Mouse (Mus musculus) heart, embryonic 13.5 days (tissue): Measurements from ENCODE around the gene Pkdcc. TPM values are rescaled to one million over a fixed set of nuclear protein-coding genes. Genes with fewer than 3 reads are reported as not detected.

Experiments used
- ATAC-seq: fragments of 200-750 bp; cut with Nextera tagmentation; 2 replicates; pipeline ENCODE4 v1.8.0; 2017; ENCODE audit warnings: moderate TSS enrichment; ENCODE audit not compliant: insufficient number of reproducible peaks, low FRiP score, low TSS enrichment; ENCODE audit errors: extremely low read depth
- H3K27ac ChIP-seq: fragments of 300-500 bp; sonication (generic); replicated peaks from 2 replicates; pipeline ENCODE4 v1.5.1; 2015; ENCODE audit warnings: moderate library complexity, mild to moderate bottlenecking, inconsistent platforms
- H3K27me3 ChIP-seq: fragments of 300-500 bp; sonication (generic); replicated peaks from 2 replicates; pipeline ENCODE4 v1.6.1; 2015; ENCODE audit warnings: mild to moderate bottlenecking, inconsistent platforms
- H3K36me3 ChIP-seq: fragments of 300-500 bp; sonication (generic); 2 replicates; pipeline ENCODE4 v1.6.1; 2015; ENCODE audit warnings: mild to moderate bottlenecking, inconsistent platforms
- H3K4me1 ChIP-seq: fragments of 300-500 bp; sonication (generic); 2 replicates; pipeline ENCODE4 v1.6.1; 2015; ENCODE audit warnings: inconsistent platforms
- H3K4me2 ChIP-seq: fragments of 300-500 bp; sonication (generic); 2 replicates; pipeline ENCODE4 v1.6.1; 2015; ENCODE audit warnings: inconsistent platforms, mild to moderate bottlenecking, moderate library complexity
- H3K4me3 ChIP-seq: fragments of 300-500 bp; sonication (generic); 2 replicates; pipeline ENCODE4 v1.5.1; 2015; ENCODE audit warnings: moderate library complexity, mild to moderate bottlenecking, inconsistent platforms
- H3K9ac ChIP-seq: fragments of 300-500 bp; sonication (generic); 2 replicates; pipeline ENCODE4 v1.6.1; 2015; ENCODE audit warnings: inconsistent platforms, mild to moderate bottlenecking, moderate library complexity
- H3K9me3 ChIP-seq: fragments of 300-500 bp; sonication (generic); 2 replicates; pipeline ENCODE4 v1.6.1; 2016; ENCODE audit warnings: inconsistent platforms
- WGBS: fragments of 180-500 bp; shearing (Covaris S2); methylation state at CpG from one replicate; pipeline ENCODE4 v1.1.7; 2015; ENCODE audit warnings: mixed read lengths; 5-methylcytosine and 5-hydroxymethylcytosine counted together
- polyA plus RNA-seq: library from polyadenylated mRNA; unstranded; fragments of >200 nt; fragmentation: Nextera tagmentation; extraction: Ambion mirVana; gene quantifications from 2 replicates; pipeline ENCODE4 v1.2.1, GENCODE M21; 2015

Gene Pkdcc
- polyA plus RNA-seq, 1 experiment from 2014 or later, result 10.1 TPM

DNA sequence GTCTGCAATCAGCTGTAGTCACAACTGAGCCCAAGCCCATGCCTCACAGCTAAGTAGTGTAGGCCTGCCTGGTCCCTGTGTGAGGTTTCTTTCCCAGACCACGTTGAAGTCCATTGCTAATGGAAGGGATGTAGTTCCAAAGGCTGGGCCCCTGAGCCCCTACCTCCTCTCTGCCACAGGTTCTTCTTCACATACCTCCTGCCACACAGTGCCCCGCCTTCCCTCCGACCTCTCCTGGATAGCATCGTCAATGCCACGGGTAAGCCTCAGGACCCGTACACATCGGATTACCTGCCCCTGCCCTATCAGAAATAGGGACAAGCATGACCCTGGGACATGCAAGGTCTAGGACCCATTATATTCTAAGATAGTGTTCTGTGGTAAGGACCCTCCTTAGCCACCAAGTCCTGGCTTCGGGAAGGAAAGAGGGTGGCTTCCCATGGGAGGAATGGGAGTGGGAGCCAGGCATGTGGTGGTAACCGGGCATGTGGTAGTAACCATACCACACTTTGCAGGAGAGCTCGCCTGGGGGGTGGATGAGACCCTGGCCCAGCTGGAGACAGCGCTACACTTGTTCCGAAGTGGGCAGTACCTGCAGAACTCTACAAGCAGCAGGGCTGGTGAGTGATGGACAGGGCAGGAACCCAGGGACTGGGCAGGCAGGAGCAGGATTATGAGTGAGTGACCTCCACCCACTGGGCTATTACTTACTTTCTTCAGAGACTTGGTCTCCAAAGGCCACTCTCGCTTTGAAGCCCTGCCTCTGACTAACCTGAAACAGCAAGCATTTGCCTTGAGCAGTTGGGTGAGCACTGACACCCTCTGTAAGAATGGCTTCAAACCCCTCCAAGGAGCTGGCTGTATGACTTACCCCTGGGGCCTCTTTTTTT lies 6.8 kb downstream of the Pkdcc start:
- no peak for ATAC-seq
- Histone ChIP-seq H3K36me3 (peaks cover 73% of the 10 kb centered on the region), H3K4me2 (no peak overlapping the region), H3K4me3 (no peak overlapping the region), H3K27ac (peak overlapping the region; percentile 99), H3K27me3 (no peaks in the 10 kb centered on the region), H3K9me3 (no peaks in the 10 kb centered on the region), H3K9ac (peak overlapping the region; percentile 64), H3K4me1 (peaks cover 76% of the 10 kb centered on the region)
- 68% methylated on average over 13 of the region's 13 CpGs for WGBS

DNA sequence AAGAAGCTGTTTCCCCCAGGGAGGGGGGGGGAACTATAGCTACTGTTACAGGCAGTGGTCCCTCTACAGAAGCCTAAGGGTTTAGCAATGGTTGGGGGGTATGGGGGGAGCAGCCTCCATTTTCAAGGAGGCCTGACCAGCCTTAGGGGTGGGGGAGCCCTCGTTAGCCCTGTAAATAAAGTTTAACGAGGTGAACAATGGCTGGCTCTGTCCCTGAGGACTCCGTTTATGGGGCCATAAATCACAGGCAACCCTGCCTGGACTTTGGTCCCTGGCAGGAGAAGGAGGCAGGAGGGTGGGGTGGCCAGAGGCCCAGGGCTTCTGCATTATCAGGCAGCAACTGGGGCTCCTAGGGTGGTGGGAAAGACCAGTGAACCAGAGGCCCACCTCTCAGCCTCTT lies 7.6 kb downstream of the Pkdcc start:
- 56% methylated on average over 3 of the region's 3 CpGs for WGBS
- H3K27ac ChIP-seq, result 0 out of 2 replicates have a peak overlapping the region, but pooled peaks have one; percentile 20
- H3K36me3 ChIP-seq, result peaks cover 80% of the 10 kb centered on the region
- ATAC-seq, result no peak
- H3K27me3 ChIP-seq, result no peaks in the 10 kb centered on the region
- H3K4me1 ChIP-seq, result peaks cover 72% of the 10 kb centered on the region
- H3K9ac ChIP-seq, result peak overlapping the region; percentile 64
- no peak overlapping the region for H3K4me2 ChIP-seq
- no peaks in the 10 kb centered on the region for H3K9me3 ChIP-seq
- H3K4me3 ChIP-seq, result no peak overlapping the region

DNA sequence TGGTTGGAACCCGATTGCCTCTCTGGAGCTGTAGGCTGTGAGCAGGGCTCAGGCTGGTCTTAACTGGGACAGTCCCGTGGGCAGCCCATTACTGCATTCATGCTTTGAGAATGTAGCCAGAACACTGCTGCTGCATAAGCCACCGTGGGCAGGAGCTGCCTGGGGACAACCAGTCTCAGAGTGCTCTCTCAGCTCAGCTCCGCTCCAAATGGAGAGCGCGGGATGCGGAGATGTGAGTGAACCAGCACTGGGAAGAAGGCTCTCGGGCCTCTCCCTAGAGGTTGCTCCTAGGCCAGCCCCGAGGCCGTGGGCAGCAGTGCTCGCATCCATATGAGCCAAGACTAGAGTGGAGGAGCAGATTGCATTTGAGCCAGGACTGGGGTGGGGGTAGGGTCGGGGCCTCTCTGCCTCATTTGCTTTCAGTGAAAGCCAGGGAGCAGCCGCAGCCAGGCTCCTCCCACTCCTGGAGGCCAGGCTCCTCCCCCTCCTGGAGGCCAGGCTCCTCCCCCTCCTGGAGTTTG lies 9.4 kb downstream of the Pkdcc start:
- H3K4me3 ChIP-seq, result no peak overlapping the region
- H3K9me3 ChIP-seq, result no peaks in the 10 kb centered on the region
- peaks cover 85% of the 10 kb centered on the region for H3K36me3 ChIP-seq
- no peak for ATAC-seq
- no peak overlapping the region for H3K4me2 ChIP-seq
- 0 out of 2 replicates have a peak overlapping the region, but pooled peaks have one; percentile 20 for H3K27ac ChIP-seq
- H3K4me1 ChIP-seq, result peaks cover 54% of the 10 kb centered on the region
- no peak overlapping the region for H3K9ac ChIP-seq
- WGBS, result 63% methylated on average over 13 of the region's 13 CpGs
- H3K27me3 ChIP-seq, result no peaks in the 10 kb centered on the region

DNA sequence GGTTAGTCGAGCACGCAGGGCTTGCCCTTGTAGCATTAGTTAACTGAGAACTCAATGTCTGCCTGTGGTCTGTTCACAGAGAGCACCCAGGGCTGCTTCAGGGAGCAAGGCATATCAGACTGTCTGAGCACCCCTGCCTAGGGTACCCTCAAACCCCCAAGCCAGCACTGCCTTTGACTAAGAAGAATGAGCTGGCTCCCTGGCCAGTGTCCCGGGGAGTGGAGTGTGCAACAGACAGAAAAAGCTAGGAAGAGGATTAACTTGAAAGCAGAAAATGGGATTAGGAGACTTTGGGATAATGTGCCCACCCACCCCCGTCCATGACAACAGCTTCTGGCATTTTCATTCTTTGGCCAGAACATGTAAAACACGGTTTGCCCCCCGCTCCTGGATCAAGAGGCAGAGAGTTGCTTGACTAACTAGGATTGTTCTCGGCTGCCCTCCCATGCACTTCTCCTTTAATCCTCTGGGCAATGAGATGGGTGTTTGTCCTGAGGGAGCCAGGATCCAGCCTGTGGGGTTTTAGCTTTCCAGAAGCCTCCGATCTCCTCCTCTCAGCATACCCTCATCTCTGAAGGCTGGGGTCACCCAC lies 11.4 kb downstream of the Pkdcc start:
- Histone ChIP-seq H3K4me3 (no peak overlapping the region), H3K9ac (0 out of 2 replicates have a peak overlapping the region, but pooled peaks have one; percentile 7), H3K27ac (peak overlapping the region; percentile 32; the same call in 1 of the 2 replicates), H3K9me3 (no peaks in the 10 kb centered on the region), H3K36me3 (peaks cover 66% of the 10 kb centered on the region), H3K27me3 (0 out of 2 replicates have a peak, but pooled peaks cover 5% of the 10 kb centered on the region), H3K4me1 (peaks cover 43% of the 10 kb centered on the region), H3K4me2 (no peak overlapping the region)
- 69% methylated on average over 8 of the region's 8 CpGs for WGBS
- ATAC-seq, result no peak

DNA sequence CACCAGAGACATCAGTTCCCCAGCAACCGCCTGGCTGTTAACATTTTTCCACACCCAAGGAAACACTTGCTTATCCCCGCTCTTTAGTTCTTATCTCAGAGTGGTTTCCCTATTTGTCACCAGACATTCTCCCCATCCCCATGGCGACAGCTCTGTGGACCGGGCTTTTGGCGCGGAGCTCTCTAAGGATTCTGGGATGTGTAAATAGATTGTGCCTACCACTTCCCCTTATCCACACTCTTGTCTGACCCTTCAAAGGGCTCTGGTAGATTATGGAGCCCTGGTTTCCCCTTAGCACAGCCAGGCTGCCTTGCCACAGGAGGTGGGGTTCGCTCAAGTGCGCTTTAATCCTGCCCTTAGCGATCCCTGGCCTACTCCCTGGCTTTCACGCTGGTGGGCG lies 16.3 kb downstream of the Pkdcc start:
- Histone ChIP-seq H3K4me2 (peak overlapping the region; percentile 61), H3K9me3 (no peaks in the 10 kb centered on the region), H3K9ac (peak overlapping the region; percentile 60; the same call in 1 of the 2 replicates), H3K27me3 (peaks cover 9% of the 10 kb centered on the region; the same call in 1 of the 2 replicates), H3K27ac (peak overlapping the region; percentile 26; the same call in 1 of the 2 replicates), H3K4me3 (peak overlapping the region; percentile 16; the same call in 1 of the 2 replicates), H3K4me1 (peaks cover 21% of the 10 kb centered on the region), H3K36me3 (peaks cover 18% of the 10 kb centered on the region)
- WGBS, result 12% methylated on average over 11 of the region's 11 CpGs
- ATAC-seq, result no peak; the same call in 1 of the 2 replicates

DNA sequence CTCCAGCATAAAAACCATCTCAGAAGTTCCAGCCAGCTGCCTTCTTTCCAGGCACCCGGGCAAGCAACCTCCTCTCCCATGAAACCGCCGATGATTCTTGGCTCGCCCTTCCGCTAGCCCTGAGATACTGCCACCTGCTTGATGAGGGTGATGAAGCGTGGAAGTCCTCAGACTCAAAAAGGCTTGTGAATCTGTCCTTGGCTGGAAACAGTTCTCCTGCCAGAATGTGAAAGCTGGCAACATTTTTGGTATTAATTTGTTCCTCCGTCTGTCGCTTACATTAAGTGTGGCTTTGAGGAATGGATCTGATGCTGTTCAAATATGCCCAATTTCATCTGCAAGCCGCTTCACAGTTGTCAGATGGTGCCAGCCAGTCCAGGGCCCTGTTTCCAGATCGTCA lies 20.1 kb downstream of the Pkdcc start:
- WGBS, result 69% methylated on average over 10 of the region's 10 CpGs
- Histone ChIP-seq H3K27me3 (peaks cover 7% of the 10 kb centered on the region; the same call in 1 of the 2 replicates), H3K4me3 (no peak overlapping the region), H3K36me3 (no peaks in the 10 kb centered on the region), H3K4me1 (peaks cover 18% of the 10 kb centered on the region), H3K27ac (no peak overlapping the region), H3K9ac (no peak overlapping the region), H3K9me3 (no peaks in the 10 kb centered on the region), H3K4me2 (no peak overlapping the region)
- no peak for ATAC-seq

DNA sequence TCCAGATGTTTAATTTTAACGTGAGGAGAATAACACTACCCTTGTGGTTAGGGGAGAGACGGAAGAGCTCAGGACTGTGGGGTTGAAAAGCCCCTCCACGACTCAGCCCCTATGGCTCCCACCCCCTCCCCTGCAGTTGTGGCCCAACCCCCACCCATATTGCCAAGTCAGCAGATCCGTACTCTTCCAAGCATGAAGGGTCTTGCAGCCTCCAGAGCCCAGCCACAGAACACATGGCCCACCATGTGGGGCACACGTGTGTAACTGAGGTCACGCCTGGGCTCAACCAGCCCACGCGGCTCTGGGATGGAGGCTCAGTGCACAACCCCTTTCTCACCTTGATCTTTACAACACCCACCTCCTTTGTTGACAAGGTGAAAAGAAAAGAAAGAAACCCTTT lies 21.1 kb downstream of the Pkdcc start:
- peaks cover 12% of the 10 kb centered on the region for H3K4me1 ChIP-seq
- no peak overlapping the region for H3K4me3 ChIP-seq
- H3K27me3 ChIP-seq, result peaks cover 4% of the 10 kb centered on the region; the same call in 1 of the 2 replicates
- ATAC-seq, result no peak
- no peaks in the 10 kb centered on the region for H3K9me3 ChIP-seq
- H3K27ac ChIP-seq, result no peak overlapping the region
- H3K4me2 ChIP-seq, result no peak overlapping the region
- H3K9ac ChIP-seq, result no peak overlapping the region
- WGBS, result 76% methylated on average over 8 of the region's 8 CpGs
- no peaks in the 10 kb centered on the region for H3K36me3 ChIP-seq

DNA sequence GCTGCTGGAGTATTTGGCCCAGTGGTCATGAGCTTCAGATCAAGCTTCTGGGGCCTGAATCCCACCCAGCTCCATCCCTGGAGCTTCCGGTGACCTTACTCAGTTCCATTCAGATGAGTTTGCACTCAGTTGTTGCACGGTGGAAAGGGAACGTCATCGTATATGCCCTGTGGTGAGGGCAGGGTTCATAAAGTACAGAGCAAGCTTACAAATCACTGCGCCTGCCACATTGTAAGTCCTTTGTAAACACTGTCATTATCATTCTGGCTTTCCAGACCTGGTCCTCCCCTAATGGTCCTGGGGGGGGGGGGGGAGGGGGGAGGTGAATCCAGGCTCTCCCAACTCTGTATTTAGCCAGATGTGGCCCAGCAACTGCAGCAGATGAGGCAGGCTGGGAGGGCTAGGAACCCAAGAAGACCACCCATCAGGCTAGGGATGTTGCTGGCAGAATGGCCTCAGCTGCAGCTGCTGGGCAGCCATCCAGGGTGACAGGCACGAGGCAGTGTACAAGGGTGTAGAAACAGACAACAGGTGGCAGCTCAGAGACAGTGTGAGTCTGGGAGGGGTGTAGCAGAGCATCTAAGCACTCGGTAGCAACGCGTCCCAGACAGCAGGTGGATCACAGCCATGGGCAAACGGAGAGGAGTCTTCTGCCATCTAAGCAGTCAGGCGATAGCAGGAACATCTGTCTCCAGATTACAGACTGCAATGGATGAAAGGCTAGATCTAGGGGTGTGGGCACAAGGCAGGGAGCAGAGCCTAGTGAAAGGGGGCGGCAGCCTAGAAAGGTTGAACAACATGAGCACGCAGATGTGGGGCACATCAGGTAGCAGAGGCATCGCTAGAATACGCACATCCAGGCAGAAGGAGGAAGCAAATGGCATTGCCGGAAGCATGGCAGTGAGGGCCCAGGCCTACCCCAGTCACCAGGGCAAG lies 23.3 kb downstream of the Pkdcc start:
- Histone ChIP-seq H3K4me1 (0 out of 2 replicates have a peak, but pooled peaks cover 3% of the 10 kb centered on the region), H3K4me2 (no peak overlapping the region), H3K9me3 (no peaks in the 10 kb centered on the region), H3K27me3 (peaks cover 4% of the 10 kb centered on the region; the same call in 1 of the 2 replicates), H3K9ac (no peak overlapping the region), H3K4me3 (no peak overlapping the region), H3K27ac (no peak overlapping the region), H3K36me3 (no peaks in the 10 kb centered on the region)
- 72% methylated on average over 16 of the region's 16 CpGs for WGBS
- ATAC-seq, result no peak; the same call in 1 of the 2 replicates

DNA sequence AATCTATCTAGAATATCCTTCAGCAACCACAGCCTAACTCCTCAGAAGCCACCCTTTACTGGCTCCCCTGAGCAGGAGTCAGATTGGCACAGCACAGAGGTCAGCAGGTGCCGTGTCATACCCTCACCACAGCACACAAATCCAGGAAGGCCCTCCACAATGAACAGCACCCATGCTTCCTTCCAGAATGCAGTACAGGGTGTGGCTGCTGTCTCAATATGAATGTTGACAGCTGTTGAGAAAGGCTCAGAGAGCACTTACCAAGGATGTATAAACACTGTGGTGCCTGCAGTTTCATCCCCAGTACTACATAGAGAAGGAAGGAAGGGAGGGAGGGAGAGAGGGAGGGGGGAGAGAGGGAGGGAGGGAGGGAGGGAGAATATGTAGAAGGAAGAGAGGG lies 29.4 kb downstream of the Pkdcc start:
- H3K9ac ChIP-seq, result no peak overlapping the region
- H3K9me3 ChIP-seq, result no peaks in the 10 kb centered on the region
- no peaks in the 10 kb centered on the region for H3K36me3 ChIP-seq
- no peak overlapping the region for H3K4me3 ChIP-seq
- no peak overlapping the region for H3K4me2 ChIP-seq
- no peak overlapping the region for H3K27ac ChIP-seq
- peaks cover 14% of the 10 kb centered on the region for H3K4me1 ChIP-seq
- ATAC-seq, result no peak
- no peaks in the 10 kb centered on the region; the same call in 1 of the 2 replicates for H3K27me3 ChIP-seq
- WGBS, result 73% methylated on average over 1 of the region's 1 CpGs

DNA sequence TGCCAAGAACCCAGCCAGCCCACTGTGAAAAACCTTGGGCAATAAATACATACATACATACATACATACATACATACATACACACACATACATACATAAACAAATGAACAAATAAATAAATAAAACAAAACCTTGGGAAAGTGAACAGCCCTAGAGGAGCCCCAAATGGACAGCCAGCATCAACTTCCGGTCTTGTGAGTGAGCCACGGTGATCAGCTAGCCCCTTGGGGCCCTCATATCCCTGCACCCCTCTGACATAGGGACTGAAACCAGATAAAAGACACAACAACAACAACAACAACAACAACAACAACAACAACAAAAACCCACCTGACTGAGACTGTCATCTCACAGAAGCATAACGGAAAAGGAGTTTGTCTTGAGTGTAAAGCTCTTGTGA lies 30.4 kb downstream of the Pkdcc start:
- Histone ChIP-seq H3K9me3 (no peaks in the 10 kb centered on the region), H3K4me2 (no peak overlapping the region), H3K4me1 (peaks cover 14% of the 10 kb centered on the region), H3K27me3 (no peaks in the 10 kb centered on the region; the same call in 1 of the 2 replicates), H3K4me3 (no peak overlapping the region), H3K9ac (no peak overlapping the region), H3K27ac (no peak overlapping the region), H3K36me3 (no peaks in the 10 kb centered on the region)
- no peak for ATAC-seq
- 62% methylated on average over 3 of the region's 3 CpGs for WGBS
